Mouse (Mus musculus) thymus, adult 2 months (tissue): ENCODE measurements around the gene Trp53i11.

Experiments used
- CTCF ChIP-seq: fragments of 200-500 bp; IDR thresholded peaks from 2 replicates; pipeline ENCODE4 v1.5.1; 2012; ENCODE audit warnings: mild to moderate bottlenecking, control low read depth, low read length, moderate library complexity, borderline replicate concordance; ENCODE audit not compliant: control insufficient read depth, poor library complexity, insufficient read depth; ENCODE audit errors: extremely low read depth
- POLR2A ChIP-seq: fragments of 200-500 bp; IDR thresholded peaks from 2 replicates; pipeline ENCODE4 v1.6.1; 2012; ENCODE audit warnings: mild to moderate bottlenecking, low read length, control low read depth, moderate library complexity; ENCODE audit not compliant: control insufficient read depth, poor library complexity, insufficient read depth; ENCODE audit errors: extremely low read depth

GRCm38 (mm10) chr2:93203682-93204081 lies 16.3 kb downstream of the Trp53i11 start:
- TF ChIP-seq CTCF (peak; percentile 56; the same call in 1 of the 2 replicates), POLR2A (no peak)
